Mouse (Mus musculus) hindbrain, embryonic 14.5 days (tissue): ENCODE data around the gene Gm49383. TPM values are rescaled to one million over a fixed set of nuclear protein-coding genes. Genes with fewer than 3 reads are reported as not detected.

Experiments
- microRNA-seq: library from miRNA; unstranded; fragments of <30 nt; microRNA quantifications from one replicate; pipeline ENCODE4, GENCODE M21; 2016
- polyA plus RNA-seq: library from polyadenylated mRNA; unstranded; fragments of >200 nt; fragmentation: Nextera tagmentation; extraction: Ambion mirVana; gene quantifications from 2 replicates; pipeline ENCODE4 v1.2.1, GENCODE M21; 2014

Gene Gm49383
- polyA plus RNA-seq, 1 experiment from 2014 or later, result 12.7 TPM

Small RNA genes within 50 kb of the gene (microRNA-seq; reads per million reads assigned to microRNA genes)
- gene Gm47287 (not detected), gene Gm47295 (0.48 reads per million)

Other genes starting within 250 kb of the Gm49383 start
- 1,041 and 1,286 TPM in 2 replicates for gene Rps29, start 37.9 kb downstream of the Gm49383 start, polyA plus RNA-seq
- 2.2 and 4.7 TPM in 2 replicates for gene Lrr1, start 28.3 kb downstream of the Gm49383 start, polyA plus RNA-seq
- 362 and 438 TPM in 2 replicates for gene Rpl36al, start 13.0 kb downstream of the Gm49383 start, polyA plus RNA-seq
- 41.1 and 45.4 TPM in 2 replicates for gene Mgat2, start 12.9 kb downstream of the Gm49383 start, polyA plus RNA-seq
- 5.7 and 7.0 TPM in 2 replicates for gene Dnaaf2, start 1.3 kb upstream of the Gm49383 start, polyA plus RNA-seq
- gene Gm49384, start 7.2 kb upstream of the Gm49383 start, polyA plus RNA-seq, result 10.4 and 12.5 TPM in 2 replicates
- gene Pole2, start 31.1 kb upstream of the Gm49383 start, polyA plus RNA-seq, result 4.2 and 4.5 TPM in 2 replicates
- 13.7 and 17.2 TPM in 2 replicates for gene Klhdc1, start 44.1 kb upstream of the Gm49383 start, polyA plus RNA-seq
- gene Klhdc2, start 99.6 kb upstream of the Gm49383 start, polyA plus RNA-seq, result 286 TPM in 2 replicates
- gene Nemf, start 160.1 kb upstream of the Gm49383 start, polyA plus RNA-seq, result 77.2 and 80.9 TPM in 2 replicates
- gene Arf6, start 175.0 kb upstream of the Gm49383 start, polyA plus RNA-seq, result 34.5 and 36.5 TPM in 2 replicates
- 1.4 and 1.7 TPM in 2 replicates for gene Gm9887, start 175.4 kb upstream of the Gm49383 start, polyA plus RNA-seq